Mouse (Mus musculus) midbrain, embryonic 11.5 days (tissue): ENCODE results near the gene Usp21. TPM values are rescaled to one million over a fixed set of nuclear protein-coding genes. Genes with fewer than 3 reads are reported as not detected.
A peak's percentile ranks its signal among the peaks of the same experiment; 100 is the strongest.

Experiments
- ATAC-seq: fragments of 200-750 bp; cut with Nextera tagmentation; 2 replicates; pipeline ENCODE4 v1.8.0; 2017; ENCODE audit warnings: moderate TSS enrichment, moderate library complexity; ENCODE audit not compliant: low FRiP score
- DNase-seq: peaks from one replicate; pipeline ENCODE4 v3.0.0; 2015; ENCODE audit warnings: low spot score; ENCODE audit errors: missing footprints
- H3K27ac ChIP-seq: fragments of 300-500 bp; sonication (generic); 2 replicates; pipeline ENCODE4 v1.5.1; 2014; ENCODE audit warnings: low read depth, low read length
- H3K27me3 ChIP-seq: fragments of 300-500 bp; sonication (generic); 2 replicates; pipeline ENCODE4 v1.6.1; 2014; ENCODE audit warnings: mild to moderate bottlenecking, low read length, moderate library complexity, mixed read lengths; ENCODE audit not compliant: control insufficient read depth, insufficient read depth
- H3K36me3 ChIP-seq: fragments of 300-500 bp; sonication (generic); 2 replicates; pipeline ENCODE4 v1.6.1; 2014; ENCODE audit warnings: mild to moderate bottlenecking, low read length, moderate library complexity, mixed read lengths; ENCODE audit not compliant: control insufficient read depth, insufficient read depth
- H3K4me1 ChIP-seq: fragments of 300-500 bp; sonication (generic); 2 replicates; pipeline ENCODE4 v1.6.1; 2014; ENCODE audit warnings: low read length; ENCODE audit not compliant: control insufficient read depth, insufficient read depth
- H3K4me2 ChIP-seq: fragments of 300-500 bp; sonication (generic); 2 replicates; pipeline ENCODE4 v1.6.1; 2014; ENCODE audit warnings: mild to moderate bottlenecking, moderate library complexity
- H3K4me3 ChIP-seq: fragments of 300-500 bp; sonication (generic); 2 replicates; pipeline ENCODE4 v1.5.1; 2014; ENCODE audit warnings: low read depth, low read length
- H3K9ac ChIP-seq: fragments of 300-500 bp; sonication (generic); 2 replicates; pipeline ENCODE4 v1.6.1; 2014; ENCODE audit warnings: low read length
- H3K9me3 ChIP-seq: fragments of 300-500 bp; sonication (generic); 2 replicates; pipeline ENCODE4 v1.6.1; 2016; ENCODE audit warnings: low read length; ENCODE audit not compliant: control insufficient read depth
- WGBS: fragments of 180-500 bp; shearing (Covaris S2); extraction: QIAGEN DNeasy Blood & Tissue Kit; methylation state at CpG from one replicate; pipeline ENCODE4 v1.1.7; 2014; 5-methylcytosine and 5-hydroxymethylcytosine counted together
- polyA plus RNA-seq: library from polyadenylated mRNA; unstranded; fragments of >200 nt; fragmentation: Nextera tagmentation; extraction: Ambion mirVana; gene quantifications from 2 replicates; pipeline ENCODE4 v1.2.1, GENCODE M21; 2014

Gene Usp21
- polyA plus RNA-seq, 1 experiment from 2014 or later = 88.6 TPM

DNA sequence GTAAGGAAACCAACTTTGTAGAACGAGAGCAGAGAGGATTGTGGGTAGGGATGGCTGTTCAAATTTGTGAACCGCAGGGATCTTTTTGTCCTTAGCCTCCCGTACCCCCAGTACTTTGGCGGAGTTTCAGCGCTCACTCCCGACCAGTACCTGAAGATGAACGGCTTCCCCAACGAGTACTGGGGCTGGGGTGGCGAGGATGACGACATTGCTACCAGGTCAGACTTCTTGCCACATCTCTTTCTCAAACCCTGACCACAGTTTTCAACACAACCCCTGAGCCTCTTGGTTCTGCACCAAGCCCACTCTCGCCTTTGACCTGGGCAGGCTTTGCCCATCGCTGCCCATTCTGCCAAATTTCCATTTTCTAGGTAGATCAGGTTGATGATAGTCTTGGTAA lies 13.6 kb downstream of the Usp21 start:
- H3K4me1 ChIP-seq = peaks cover 10% of the 10 kb centered on the region
- H3K4me3 ChIP-seq = no peak overlapping the region
- no peak overlapping the region for H3K4me2 ChIP-seq
- no peak overlapping the region for H3K9ac ChIP-seq
- no peak overlapping the region for H3K27ac ChIP-seq
- WGBS = 94% methylated on average over 12 of the region's 12 CpGs
- DNase-seq (no peak), ATAC-seq (no peak)
- peaks cover 17% of the 10 kb centered on the region for H3K36me3 ChIP-seq
- H3K27me3 ChIP-seq = no peaks in the 10 kb centered on the region
- H3K9me3 ChIP-seq = no peaks in the 10 kb centered on the region

DNA sequence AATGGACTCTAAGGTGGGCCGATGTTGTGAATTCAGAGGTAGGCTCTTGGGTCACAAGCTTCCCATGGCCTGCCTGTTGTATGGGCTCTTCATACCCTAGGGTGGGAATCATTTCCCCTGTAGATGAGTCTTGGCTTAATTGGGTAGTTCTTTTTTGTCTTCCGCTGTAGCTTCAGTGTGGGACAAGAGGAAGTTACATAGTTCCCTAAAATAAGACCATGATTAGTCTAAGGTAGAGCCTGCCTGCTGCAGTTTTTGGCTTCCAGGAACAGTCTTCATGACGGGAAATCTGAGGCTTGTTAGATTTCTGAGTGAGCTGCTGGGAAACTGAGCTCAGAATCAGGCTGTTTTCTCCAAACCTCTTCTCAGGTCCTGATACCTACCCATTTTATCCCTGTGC lies 15.7 kb downstream of the Usp21 start:
- WGBS = 89% methylated on average over 3 of the region's 3 CpGs
- no peak overlapping the region for H3K4me3 ChIP-seq
- peaks cover 10% of the 10 kb centered on the region for H3K4me1 ChIP-seq
- H3K9me3 ChIP-seq = no peaks in the 10 kb centered on the region
- no peak overlapping the region for H3K27ac ChIP-seq
- no peak for ATAC-seq
- no peak overlapping the region for H3K4me2 ChIP-seq
- H3K27me3 ChIP-seq = no peaks in the 10 kb centered on the region
- peaks cover 11% of the 10 kb centered on the region for H3K36me3 ChIP-seq
- no peak overlapping the region for H3K9ac ChIP-seq
- DNase-seq = no peak

DNA sequence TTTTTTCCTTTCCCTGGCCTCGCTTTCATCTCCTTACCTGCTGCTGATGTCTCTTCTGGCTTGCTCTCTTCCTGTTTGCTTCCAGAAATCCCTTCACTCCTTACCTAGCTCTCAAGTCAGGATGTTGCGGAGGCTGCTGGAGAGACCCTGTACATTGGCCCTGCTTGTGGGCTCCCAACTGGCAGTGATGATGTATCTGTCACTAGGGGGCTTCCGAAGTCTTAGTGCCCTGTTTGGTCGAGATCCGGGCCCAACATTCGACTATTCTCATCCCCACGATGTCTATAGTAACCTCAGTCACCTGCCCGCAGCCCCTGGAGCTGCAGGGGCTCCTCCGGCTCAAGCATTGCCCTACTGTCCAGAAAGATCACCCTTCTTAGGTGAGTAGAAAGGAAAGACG lies 16.2 kb downstream of the Usp21 start:
- H3K9ac ChIP-seq = no peak overlapping the region
- no peak overlapping the region for H3K4me3 ChIP-seq
- H3K36me3 ChIP-seq = peaks cover 11% of the 10 kb centered on the region
- peaks cover 10% of the 10 kb centered on the region for H3K4me1 ChIP-seq
- 79% methylated on average over 10 of the region's 10 CpGs for WGBS
- no peaks in the 10 kb centered on the region for H3K27me3 ChIP-seq
- no peak overlapping the region for H3K27ac ChIP-seq
- ATAC-seq (no peak), DNase-seq (no peak)
- no peak overlapping the region for H3K4me2 ChIP-seq
- no peaks in the 10 kb centered on the region for H3K9me3 ChIP-seq

GRCm38 (mm10) chr1:171271196-171271595 lies 16.6 kb downstream of the Usp21 start:
- Histone ChIP-seq H3K4me2 (peak overlapping the region; percentile 97), H3K9me3 (no peaks in the 10 kb centered on the region), H3K27me3 (no peaks in the 10 kb centered on the region), H3K27ac (no peak overlapping the region), H3K4me3 (peak overlapping the region; percentile 74), H3K4me1 (peaks cover 10% of the 10 kb centered on the region), H3K36me3 (peaks cover 11% of the 10 kb centered on the region), H3K9ac (peak overlapping the region; percentile 78; the same call in 1 of the 2 replicates)
- DNase-seq = no peak
- 60% methylated on average over 9 of the region's 9 CpGs for WGBS
- no peak for ATAC-seq

- DNase-seq (no peak), ATAC-seq (peak; percentile 77)
- peaks cover 10% of the 10 kb centered on the region for H3K4me1 ChIP-seq
- no peaks in the 10 kb centered on the region for H3K27me3 ChIP-seq
- H3K4me3 ChIP-seq = peak overlapping the region; percentile 74
- H3K4me2 ChIP-seq = peak overlapping the region; percentile 97
- H3K9ac ChIP-seq = peak overlapping the region; percentile 78
- no peaks in the 10 kb centered on the region for H3K9me3 ChIP-seq
- WGBS = 1% methylated on average over 18 of the region's 19 CpGs
- no peak overlapping the region for H3K27ac ChIP-seq
- peaks cover 9% of the 10 kb centered on the region for H3K36me3 ChIP-seq
Observed at GRCm38 (mm10) chr1:171270573-171270900, 17.3 kb downstream of the Usp21 start.

GRCm38 (mm10) chr1:171269848-171270572 lies 17.8 kb downstream of the Usp21 start, which contains the start of gene B4galt3:
Gene B4galt3, plus strand, starts transcription at chr1:171270328.
- peaks cover 5% of the 10 kb centered on the region for H3K36me3 ChIP-seq
- ATAC-seq = peak; percentile 96
- peak within 1 kb of the TSS; percentile 97 for H3K4me2 ChIP-seq
- peaks cover 10% of the 10 kb centered on the region for H3K4me1 ChIP-seq
- H3K27ac ChIP-seq = no peak within 1 kb of the TSS
- peak within 1 kb of the TSS; percentile 74 for H3K4me3 ChIP-seq
- H3K9ac ChIP-seq = peak within 1 kb of the TSS; percentile 78
- peak; percentile 100 for DNase-seq
- H3K27me3 ChIP-seq = no peaks in the 10 kb centered on the region
- 4% methylated on average over 36 of the region's 36 CpGs for WGBS
- no peaks in the 10 kb centered on the region for H3K9me3 ChIP-seq

- DNase-seq (no peak), ATAC-seq (no peak)
- Histone ChIP-seq H3K4me2 (no peak overlapping the region), H3K27me3 (no peaks in the 10 kb centered on the region), H3K9me3 (no peaks in the 10 kb centered on the region), H3K9ac (no peak overlapping the region), H3K27ac (no peak overlapping the region), H3K4me1 (peaks cover 12% of the 10 kb centered on the region), H3K36me3 (no peaks in the 10 kb centered on the region; the same call in 1 of the 2 replicates), H3K4me3 (no peak overlapping the region)
- 47% methylated on average over 1 of the region's 1 CpGs for WGBS
Observed at GRCm38 (mm10) chr1:171268341-171268740, 19.4 kb downstream of the Usp21 start.

DNA sequence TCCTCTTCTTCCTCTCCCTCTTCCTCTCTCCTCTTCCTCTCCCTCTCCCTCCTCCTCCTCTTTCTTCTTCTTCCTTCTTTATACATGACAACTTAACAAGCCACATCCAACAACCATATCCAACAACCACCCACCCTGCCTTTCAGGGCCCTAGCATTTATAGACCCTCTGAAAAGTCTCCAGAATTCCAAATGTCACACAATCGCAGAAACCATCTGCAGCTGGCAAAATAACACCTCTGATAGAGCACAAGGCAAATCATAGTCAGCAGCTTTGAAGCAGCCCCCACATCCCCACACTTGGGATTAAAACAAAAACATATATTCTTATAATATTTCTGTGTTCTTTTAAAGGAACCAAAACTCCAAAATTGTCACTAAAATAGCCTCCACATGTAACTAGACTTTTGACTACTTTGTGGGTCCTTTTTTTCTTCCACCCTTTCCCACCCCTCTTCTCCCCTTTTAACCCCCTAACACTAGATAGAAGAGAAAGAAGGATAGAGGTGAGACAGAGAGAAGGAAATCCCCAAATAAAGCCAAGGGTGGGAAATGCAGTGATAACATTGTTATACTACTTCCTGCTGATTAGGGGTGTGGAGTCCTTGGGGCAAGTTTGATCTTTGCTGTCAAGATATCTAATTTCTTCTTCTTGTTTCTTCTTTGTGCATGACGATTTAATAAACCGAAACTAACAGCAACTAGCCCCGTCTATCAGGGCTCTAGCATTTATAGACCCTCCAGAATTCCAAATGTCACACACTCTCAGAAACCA lies 21.6 kb downstream of the Usp21 start:
- Histone ChIP-seq H3K4me2 (no peak overlapping the region), H3K4me1 (peaks cover 15% of the 10 kb centered on the region), H3K36me3 (no peaks in the 10 kb centered on the region), H3K9ac (no peak overlapping the region), H3K9me3 (no peaks in the 10 kb centered on the region), H3K4me3 (no peak overlapping the region), H3K27me3 (no peaks in the 10 kb centered on the region), H3K27ac (no peak overlapping the region)
- ATAC-seq (no peak), DNase-seq (no peak)
- 77% methylated on average over 4 of the region's 4 CpGs for WGBS
